Mouse (Mus musculus) gastrocnemius, adult 18-20 months (tissue): ENCODE data around the gene Med22. TPM values are rescaled to one million over a fixed set of nuclear protein-coding genes. Genes with fewer than 3 reads are reported as not detected.

Experiments
- DNase-seq: peaks from one replicate; pipeline ENCODE4 v3.0.0; 2021; ENCODE audit warnings: low spot score
- total RNA-seq, 2 experiments: library from RNA; stranded (reverse); gene quantifications; 2 replicates each; pipeline ENCODE4 v1.2.3; 2021

The Med22 gene
- total RNA-seq, 2 experiments from 2014 or later = 16.7 to 17.4 TPM

- no peak for DNase-seq
These were observed 31.9 kb downstream of the Med22 start for GRCm38 (mm10) chr2:26878571-26878970.

GRCm38 (mm10) chr2:26870666-26871065 is 39.8 kb downstream of the Med22 start:
- no peak for DNase-seq

GRCm38 (mm10) chr2:26864879-26865278 is 45.6 kb downstream of the Med22 start, which contains the start of gene Abo:
TSS of gene Abo (minus strand) at chr2:26864979.
- DNase-seq = no peak

- no peak for DNase-seq
These were observed 47.6 kb downstream of the Med22 start for GRCm38 (mm10) chr2:26862856-26863255.

Other genes with a start within 250 kb of the Med22 start
- not detected for gene Lcn4, start 239.4 kb downstream of the Med22 start, total RNA-seq
- not detected for gene Abo, start 45.7 kb downstream of the Med22 start, total RNA-seq
- 10 to 100 TPM; 11.6 to 12.1 TPM for gene Surf6, start 7.8 kb downstream of the Med22 start, total RNA-seq
- gene Rpl7a, start 87 bp upstream of the Med22 start, total RNA-seq = 100 to 1,000 TPM; 278 to 285 TPM
- gene Surf2, start 5.7 kb upstream of the Med22 start, total RNA-seq = 10 to 100 TPM; 11.5 to 12.5 TPM
- gene Surf1, start 5.9 kb upstream of the Med22 start, total RNA-seq = 10 to 100 TPM; 41.4 to 43.1 TPM
- gene Surf4, start 23.3 kb upstream of the Med22 start, total RNA-seq = 10 to 100 TPM; 69.8 to 70.0 TPM
- under 1 TPM in 1 of 2 experiments, not detected in 1; 0.24 TPM for gene Stkld1, start 23.4 kb upstream of the Med22 start, total RNA-seq
- gene Rexo4, start 53.7 kb upstream of the Med22 start, total RNA-seq = 10 to 100 TPM; 14.4 to 14.7 TPM
- not detected for gene Adamts13, start 62.7 kb upstream of the Med22 start, total RNA-seq
- gene Cacfd1, start 99.2 kb upstream of the Med22 start, total RNA-seq = 10 to 100 TPM; 31.2 to 34.2 TPM
- under 1 TPM in 1 of 2 experiments, not detected in 1; 0.17 TPM for gene Slc2a6, start 117.3 kb upstream of the Med22 start, total RNA-seq
- gene Mymk, start 161.5 kb upstream of the Med22 start, total RNA-seq = under 1 TPM; 0.18 to 0.21 TPM
- gene Adamtsl2, start 168.7 kb upstream of the Med22 start, total RNA-seq = 1 to 10 TPM; 2.7 to 6.9 TPM
- gene Fam163b, start 231.8 kb upstream of the Med22 start, total RNA-seq = not detected